Mouse (Mus musculus) lung, postnatal 0 days (tissue): Measurements from ENCODE around the gene Nod1. TPM values are rescaled to one million over a fixed set of nuclear protein-coding genes. Genes with fewer than 3 reads are reported as not detected.

Experiments
- ATAC-seq: fragments of 200-750 bp; cut with Nextera tagmentation; 2 replicates; pipeline ENCODE4 v1.8.0; 2017; ENCODE audit warnings: moderate library complexity
- DNase-seq: peaks from one replicate; pipeline ENCODE4 v3.0.0-alpha.2; 2016; ENCODE audit warnings: low spot score
- H3K27ac ChIP-seq: fragments of 300-500 bp; sonication (generic); 2 replicates; pipeline ENCODE4 v1.5.1; 2014; ENCODE audit warnings: antibody characterized with exemption, mild to moderate bottlenecking, low read length, mixed read lengths
- H3K27me3 ChIP-seq: fragments of 300-500 bp; sonication (generic); replicated peaks from 2 replicates; pipeline ENCODE4 v1.6.1; 2014; ENCODE audit warnings: low read length, mixed read lengths; ENCODE audit not compliant: insufficient read depth
- H3K36me3 ChIP-seq: fragments of 300-500 bp; sonication (generic); 2 replicates; pipeline ENCODE4 v1.6.1; 2014; ENCODE audit warnings: low read length, mixed read lengths; ENCODE audit not compliant: insufficient read depth
- H3K4me1 ChIP-seq: fragments of 300-500 bp; sonication (generic); 2 replicates; pipeline ENCODE4 v1.6.1; 2014; ENCODE audit warnings: antibody characterized with exemption, low read depth, low read length, mixed read lengths; ENCODE audit not compliant: insufficient read depth
- H3K4me2 ChIP-seq: fragments of 300-500 bp; sonication (generic); replicated peaks from 2 replicates; pipeline ENCODE4 v1.6.1; 2014; ENCODE audit warnings: low read depth, mild to moderate bottlenecking, low read length, moderate library complexity, mixed read lengths
- H3K4me3 ChIP-seq: fragments of 300-500 bp; sonication (generic); 2 replicates; pipeline ENCODE4 v1.5.1; 2014; ENCODE audit warnings: low read depth, low read length
- H3K9ac ChIP-seq: fragments of 300-500 bp; sonication (generic); replicated peaks from 2 replicates; pipeline ENCODE4 v1.6.1; 2014; ENCODE audit warnings: low read depth, mild to moderate bottlenecking
- H3K9me3 ChIP-seq: fragments of 300-500 bp; sonication (generic); 2 replicates; pipeline ENCODE4 v1.6.1; 2016; ENCODE audit warnings: low read length, mixed read lengths
- CTCF ChIP-seq: IDR thresholded peaks from 2 replicates; pipeline ENCODE4 v1.5.1; 2016; ENCODE audit warnings: antibody characterized with exemption, mild to moderate bottlenecking
- EP300 ChIP-seq: IDR thresholded peaks from 2 replicates; pipeline ENCODE4 v1.6.1; 2016; ENCODE audit warnings: antibody characterized with exemption, mild to moderate bottlenecking, control low read depth
- WGBS: fragments of 180-500 bp; shearing (Covaris S2); extraction: QIAGEN DNeasy Blood & Tissue Kit; methylation state at CpG from one replicate; pipeline ENCODE4 v1.1.7; 2014; 5-methylcytosine and 5-hydroxymethylcytosine counted together
- polyA plus RNA-seq: library from polyadenylated mRNA; unstranded; fragments of >200 nt; fragmentation: Nextera tagmentation; extraction: Ambion mirVana; gene quantifications from 2 replicates; pipeline ENCODE4 v1.2.1, GENCODE M21; 2015

Gene Nod1
- polyA plus RNA-seq, 1 experiment from 2014 or later, result 12.7 TPM

DNA sequence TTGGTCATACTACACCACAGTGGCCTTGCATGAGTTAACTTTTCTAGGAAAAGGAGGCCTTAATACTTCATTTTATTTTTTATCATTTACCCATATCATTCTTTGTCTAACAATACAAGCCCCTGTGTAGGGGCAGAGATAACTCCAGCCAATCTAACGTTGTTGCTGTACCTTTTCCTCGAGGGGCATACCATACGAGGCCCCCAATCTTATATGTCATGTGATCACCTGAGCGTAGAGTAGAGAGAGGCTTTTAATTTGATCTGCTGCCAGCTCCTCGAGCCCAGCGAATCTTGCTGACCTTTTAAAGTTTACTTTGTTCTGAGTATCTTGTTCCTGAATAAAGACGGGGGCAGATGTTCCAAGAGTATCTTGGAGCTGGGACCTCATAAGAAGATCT, 40.1 kb upstream of the Nod1 start:
- Histone ChIP-seq H3K27ac (no peak overlapping the region), H3K4me3 (no peak overlapping the region), H3K9ac (no peak overlapping the region), H3K9me3 (no peaks in the 10 kb centered on the region), H3K4me1 (peaks cover 3% of the 10 kb centered on the region; the same call in 1 of the 2 replicates), H3K4me2 (no peak overlapping the region), H3K36me3 (no peaks in the 10 kb centered on the region), H3K27me3 (no peaks in the 10 kb centered on the region)
- DNase-seq (no peak), ATAC-seq (no peak)
- WGBS, result 51% methylated on average over 7 of the region's 7 CpGs
- TF ChIP-seq EP300, result no peak
- no peak for TF ChIP-seq CTCF

GRCm38 (mm10) chr6:55010330-55011091, 38.1 kb upstream of the Nod1 start:
- DNase-seq (no peak), ATAC-seq (no peak)
- 75% methylated on average over 4 of the region's 4 CpGs for WGBS
- Histone ChIP-seq H3K4me3 (no peak overlapping the region), H3K4me1 (no peaks in the 10 kb centered on the region), H3K9me3 (no peaks in the 10 kb centered on the region), H3K27ac (no peak overlapping the region), H3K4me2 (no peak overlapping the region), H3K36me3 (no peaks in the 10 kb centered on the region), H3K27me3 (no peaks in the 10 kb centered on the region), H3K9ac (no peak overlapping the region)
- no peak for TF ChIP-seq EP300
- TF ChIP-seq CTCF, result no peak

- no peak overlapping the region for H3K4me2 ChIP-seq
- H3K36me3 ChIP-seq, result no peaks in the 10 kb centered on the region
- H3K9me3 ChIP-seq, result no peaks in the 10 kb centered on the region
- H3K4me3 ChIP-seq, result no peak overlapping the region
- 29% methylated on average over 16 of the region's 16 CpGs for WGBS
- no peak overlapping the region for H3K9ac ChIP-seq
- no peak for ATAC-seq
- TF ChIP-seq EP300, result no peak
- no peak for TF ChIP-seq CTCF
- H3K4me1 ChIP-seq, result no peaks in the 10 kb centered on the region
- no peaks in the 10 kb centered on the region for H3K27me3 ChIP-seq
- H3K27ac ChIP-seq, result no peak overlapping the region
- no peak for DNase-seq
Observed at GRCm38 (mm10) chr6:55009391-55010230, 37.2 kb upstream of the Nod1 start.

DNA sequence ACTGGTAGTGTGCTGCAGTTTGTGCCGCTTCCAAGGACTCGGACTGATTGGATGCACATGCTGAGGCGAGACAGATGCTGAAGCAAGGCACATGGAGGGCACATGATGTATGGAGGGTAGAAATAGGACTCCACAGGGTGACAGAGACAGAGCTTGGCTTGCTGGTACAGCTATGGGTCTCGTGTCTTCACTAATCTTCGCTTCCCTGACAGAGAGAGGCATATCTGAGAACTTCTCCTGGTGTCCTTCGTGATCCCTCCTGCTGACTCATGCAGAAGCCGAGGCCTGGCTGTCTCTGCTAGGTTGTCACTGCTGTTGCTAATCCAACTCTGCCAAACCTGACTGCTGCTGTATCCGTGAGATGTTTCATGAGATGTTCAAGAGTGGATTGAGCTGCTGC, 36.0 kb upstream of the Nod1 start:
- no peaks in the 10 kb centered on the region for H3K9me3 ChIP-seq
- DNase-seq (no peak), ATAC-seq (no peak)
- WGBS, result 87% methylated on average over 8 of the region's 8 CpGs
- no peak overlapping the region for H3K4me2 ChIP-seq
- H3K27ac ChIP-seq, result no peak overlapping the region
- TF ChIP-seq EP300 (no peak), CTCF (no peak)
- no peaks in the 10 kb centered on the region for H3K36me3 ChIP-seq
- no peaks in the 10 kb centered on the region for H3K27me3 ChIP-seq
- H3K9ac ChIP-seq, result no peak overlapping the region
- H3K4me1 ChIP-seq, result no peaks in the 10 kb centered on the region
- no peak overlapping the region for H3K4me3 ChIP-seq

GRCm38 (mm10) chr6:55003559-55003958, 31.1 kb upstream of the Nod1 start:
- H3K27ac ChIP-seq, result no peak overlapping the region
- H3K9me3 ChIP-seq, result no peaks in the 10 kb centered on the region
- H3K9ac ChIP-seq, result no peak overlapping the region
- H3K4me3 ChIP-seq, result no peak overlapping the region
- no peaks in the 10 kb centered on the region for H3K36me3 ChIP-seq
- no peak for DNase-seq
- WGBS, result 55% methylated on average over 4 of the region's 4 CpGs
- no peaks in the 10 kb centered on the region for H3K27me3 ChIP-seq
- no peak for ATAC-seq
- no peak overlapping the region for H3K4me2 ChIP-seq
- H3K4me1 ChIP-seq, result no peaks in the 10 kb centered on the region
- TF ChIP-seq EP300 (no peak), CTCF (no peak)

GRCm38 (mm10) chr6:55002438-55002837, 30.0 kb upstream of the Nod1 start:
- H3K27me3 ChIP-seq, result no peaks in the 10 kb centered on the region
- H3K9me3 ChIP-seq, result no peaks in the 10 kb centered on the region
- no peaks in the 10 kb centered on the region for H3K4me1 ChIP-seq
- no peaks in the 10 kb centered on the region for H3K36me3 ChIP-seq
- DNase-seq, result peak; percentile 11
- H3K9ac ChIP-seq, result no peak overlapping the region
- ATAC-seq, result peak; percentile 50
- no peak overlapping the region for H3K4me2 ChIP-seq
- TF ChIP-seq CTCF (no peak), EP300 (no peak)
- WGBS, result 59% methylated on average over 4 of the region's 4 CpGs
- H3K4me3 ChIP-seq, result no peak overlapping the region
- no peak overlapping the region for H3K27ac ChIP-seq
